Mouse (Mus musculus) forebrain, embryonic 10.5 days (tissue): ENCODE measurements around the gene Slc38a10. TPM values are rescaled to one million over a fixed set of nuclear protein-coding genes. Genes with fewer than 3 reads are reported as not detected.

Experiments used
- DNase-seq: peaks from one replicate; pipeline ENCODE4 v3.0.0-alpha.2; 2017; ENCODE audit warnings: low spot score; ENCODE audit errors: extremely low spot score
- H3K27ac ChIP-seq: fragments of 300-500 bp; sonication (generic); 2 replicates; pipeline ENCODE4 v1.5.1; 2016; ENCODE audit warnings: mild to moderate bottlenecking
- H3K27me3 ChIP-seq: fragments of 300-500 bp; sonication (generic); 2 replicates; pipeline ENCODE4 v1.6.1; 2016; ENCODE audit warnings: mild to moderate bottlenecking; ENCODE audit not compliant: poor library complexity, severe bottlenecking
- H3K36me3 ChIP-seq: fragments of 300-500 bp; sonication (generic); replicated peaks from 2 replicates; pipeline ENCODE4 v1.6.1; 2016; ENCODE audit warnings: mild to moderate bottlenecking, moderate library complexity
- H3K4me1 ChIP-seq: fragments of 300-500 bp; sonication (generic); 2 replicates; pipeline ENCODE4 v1.6.1; 2016
- H3K4me3 ChIP-seq: fragments of 300-500 bp; sonication (generic); 2 replicates; pipeline ENCODE4 v1.5.1; 2016; ENCODE audit warnings: mild to moderate bottlenecking, moderate library complexity
- H3K9me3 ChIP-seq: fragments of 300-500 bp; sonication (generic); 2 replicates; pipeline ENCODE4 v1.6.1; 2016; ENCODE audit warnings: mild to moderate bottlenecking, moderate library complexity
- WGBS: fragments of 180-500 bp; shearing (Covaris S2); methylation state at CpG from one replicate; pipeline ENCODE4 v1.1.7; 2016; 5-methylcytosine and 5-hydroxymethylcytosine counted together
- polyA plus RNA-seq: library from polyadenylated mRNA; unstranded; fragments of >200 nt; fragmentation: Nextera tagmentation; extraction: Ambion mirVana; gene quantifications from 2 replicates; pipeline ENCODE4 v1.2.1, GENCODE M21; 2016

The Slc38a10 gene
- polyA plus RNA-seq, 1 experiment from 2014 or later: 90.6 TPM

- WGBS: 85% methylated on average over 9 of the region's 9 CpGs
- DNase-seq: no peak
- 0 out of 2 replicates have a peak, but pooled peaks cover 7% of the 10 kb centered on the region for H3K4me1 ChIP-seq
- H3K27ac ChIP-seq: no peak overlapping the region
- H3K27me3 ChIP-seq: no peaks in the 10 kb centered on the region
- H3K9me3 ChIP-seq: no peaks in the 10 kb centered on the region
- no peak overlapping the region for H3K4me3 ChIP-seq
- peaks cover 66% of the 10 kb centered on the region for H3K36me3 ChIP-seq
Observed at GRCm38 (mm10) chr11:120107796-120108195, 43.4 kb downstream of the Slc38a10 start.

- Histone ChIP-seq H3K27me3 (no peaks in the 10 kb centered on the region), H3K4me3 (no peak overlapping the region), H3K9me3 (no peaks in the 10 kb centered on the region), H3K4me1 (0 out of 2 replicates have a peak, but pooled peaks cover 7% of the 10 kb centered on the region), H3K27ac (no peak overlapping the region), H3K36me3 (peaks cover 61% of the 10 kb centered on the region)
- DNase-seq: no peak
- WGBS: 83% methylated on average over 2 of the region's 2 CpGs
Observed at GRCm38 (mm10) chr11:120107026-120107425, 44.1 kb downstream of the Slc38a10 start.

GRCm38 (mm10) chr11:120103431-120103997, 47.6 kb downstream of the Slc38a10 start:
- WGBS: 95% methylated on average over 3 of the region's 3 CpGs
- H3K4me3 ChIP-seq: no peak overlapping the region
- no peak for DNase-seq
- H3K27me3 ChIP-seq: no peaks in the 10 kb centered on the region
- peaks cover 47% of the 10 kb centered on the region for H3K36me3 ChIP-seq
- no peaks in the 10 kb centered on the region for H3K9me3 ChIP-seq
- no peak overlapping the region for H3K27ac ChIP-seq
- peaks cover 19% of the 10 kb centered on the region for H3K4me1 ChIP-seq

- H3K27ac ChIP-seq: no peak overlapping the region
- peak; percentile 74 for DNase-seq
- H3K4me3 ChIP-seq: no peak overlapping the region
- H3K36me3 ChIP-seq: peaks cover 38% of the 10 kb centered on the region
- peaks cover 38% of the 10 kb centered on the region for H3K4me1 ChIP-seq
- 5% methylated on average over 3 of the region's 3 CpGs for WGBS
- H3K9me3 ChIP-seq: no peaks in the 10 kb centered on the region
- no peaks in the 10 kb centered on the region for H3K27me3 ChIP-seq
Observed at GRCm38 (mm10) chr11:120101036-120101435, 50.1 kb downstream of the Slc38a10 start.

- Histone ChIP-seq H3K4me3 (peak within 1 kb of the TSS; percentile 74), H3K9me3 (no peaks in the 10 kb centered on the region), H3K27ac (peak within 1 kb of the TSS; percentile 94), H3K27me3 (no peaks in the 10 kb centered on the region), H3K36me3 (peaks cover 38% of the 10 kb centered on the region), H3K4me1 (peaks cover 38% of the 10 kb centered on the region)
- under 1% methylated on average over 77 of the region's 77 CpGs for WGBS
- peak; percentile 99 for DNase-seq
Observed at GRCm38 (mm10) chr11:120098588-120099511, 52.3 kb downstream of the Slc38a10 start, which contains the start of the genes Tepsin and Ndufaf8. Gene Tepsin, minus strand, starts transcription at chr11:120098731. Gene Ndufaf8, plus strand, starts transcription at chr11:120098928.

GRCm38 (mm10) chr11:120092817-120093591, 58.1 kb downstream of the Slc38a10 start:
- H3K9me3 ChIP-seq: no peaks in the 10 kb centered on the region
- no peak for DNase-seq
- H3K36me3 ChIP-seq: peaks cover 66% of the 10 kb centered on the region
- H3K4me1 ChIP-seq: peaks cover 16% of the 10 kb centered on the region
- no peak overlapping the region for H3K4me3 ChIP-seq
- H3K27me3 ChIP-seq: no peaks in the 10 kb centered on the region
- WGBS: 81% methylated on average over 23 of the region's 23 CpGs
- no peak overlapping the region for H3K27ac ChIP-seq

- Histone ChIP-seq H3K27ac (no peak overlapping the region), H3K9me3 (no peaks in the 10 kb centered on the region), H3K4me3 (no peak overlapping the region), H3K36me3 (peaks cover 55% of the 10 kb centered on the region), H3K4me1 (peaks cover 17% of the 10 kb centered on the region), H3K27me3 (no peaks in the 10 kb centered on the region)
- DNase-seq: no peak
- 90% methylated on average over 4 of the region's 4 CpGs for WGBS
Observed at GRCm38 (mm10) chr11:120090661-120091060, 60.5 kb downstream of the Slc38a10 start.

GRCm38 (mm10) chr11:120086702-120087152, 64.4 kb downstream of the Slc38a10 start, which contains the start of gene Cep131:
Gene Cep131, minus strand, starts transcription at chr11:120086827.
- Histone ChIP-seq H3K36me3 (peaks cover 47% of the 10 kb centered on the region), H3K4me1 (peaks cover 28% of the 10 kb centered on the region), H3K9me3 (no peaks in the 10 kb centered on the region), H3K4me3 (peak within 1 kb of the TSS; percentile 97), H3K27ac (peak within 1 kb of the TSS; percentile 96), H3K27me3 (no peaks in the 10 kb centered on the region)
- peak; percentile 98 for DNase-seq
- WGBS: 2% methylated on average over 42 of the region's 42 CpGs

- Histone ChIP-seq H3K27ac (peak overlapping the region; percentile 96), H3K36me3 (peaks cover 47% of the 10 kb centered on the region), H3K4me1 (peaks cover 28% of the 10 kb centered on the region), H3K27me3 (no peaks in the 10 kb centered on the region), H3K9me3 (no peaks in the 10 kb centered on the region), H3K4me3 (peak overlapping the region; percentile 97)
- peak; percentile 37 for DNase-seq
- under 1% methylated on average over 25 of the region's 25 CpGs for WGBS
Observed at GRCm38 (mm10) chr11:120085891-120086627, 65.1 kb downstream of the Slc38a10 start.

GRCm38 (mm10) chr11:120080282-120080681, 70.9 kb downstream of the Slc38a10 start:
- 98% methylated on average over 6 of the region's 6 CpGs for whole genome bisulfite sequencing
- H3K27me3 ChIP-seq: no peaks in the 10 kb centered on the region
- no peak overlapping the region for H3K27ac ChIP-seq
- peaks cover 96% of the 10 kb centered on the region for H3K36me3 ChIP-seq
- H3K4me3 ChIP-seq: no peak overlapping the region
- no peak for DNase-seq
- peaks cover 9% of the 10 kb centered on the region for H3K4me1 ChIP-seq
- no peaks in the 10 kb centered on the region for H3K9me3 ChIP-seq

- peaks cover 100% of the 10 kb centered on the region for H3K36me3 ChIP-seq
- H3K27me3 ChIP-seq: no peaks in the 10 kb centered on the region
- no peaks in the 10 kb centered on the region for H3K9me3 ChIP-seq
- no peak for DNase-seq
- no peak overlapping the region for H3K27ac ChIP-seq
- no peak overlapping the region for H3K4me3 ChIP-seq
- H3K4me1 ChIP-seq: peaks cover 21% of the 10 kb centered on the region
- 92% methylated on average over 3 of the region's 3 CpGs for WGBS
Observed at GRCm38 (mm10) chr11:120076191-120076590, 75.0 kb downstream of the Slc38a10 start.
